Mouse (Mus musculus) embryonic fibroblast, embryonic 13.5 days (primary cell): ENCODE data around the gene Idnk.

Experiments used
- CTCF ChIP-seq: IDR thresholded peaks from 2 replicates; pipeline ENCODE4 v1.5.1; 2011; ENCODE audit warnings: mild to moderate bottlenecking, control low read depth, low read length, moderate library complexity, borderline replicate concordance; ENCODE audit not compliant: insufficient read depth
- POLR2A ChIP-seq: IDR thresholded peaks from 2 replicates; pipeline ENCODE4 v1.6.1; 2011; ENCODE audit warnings: low read depth, mild to moderate bottlenecking, control low read depth, low read length, moderate library complexity

DNA sequence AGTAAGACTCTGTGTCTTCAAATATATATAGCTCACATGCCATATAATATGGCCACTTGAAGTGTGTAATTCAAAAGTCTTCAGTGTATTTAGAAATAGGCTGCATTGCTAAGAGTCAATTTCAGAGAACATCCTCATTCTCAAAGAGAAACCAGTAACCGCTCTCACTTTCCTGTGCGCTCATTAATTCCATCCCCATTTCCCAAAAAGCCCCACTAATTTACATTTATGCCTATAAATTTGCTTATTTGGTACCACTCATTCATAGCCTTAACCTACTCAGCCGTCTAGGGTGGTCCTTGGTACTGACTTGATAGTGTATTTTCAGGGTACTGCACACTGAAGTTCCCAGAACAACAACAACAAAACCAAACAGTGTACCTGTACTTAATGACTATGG, 44.5 kb downstream of the Idnk start:
- TF ChIP-seq CTCF (no peak), POLR2A (no peak)
